Mouse (Mus musculus): ENCODE data around the gene Herc1. TPM values are rescaled to one million over a fixed set of nuclear protein-coding genes. Genes with fewer than 3 reads are reported as not detected.
"Not testable (repeated sequence)": the region's sequence is repeated elsewhere in the genome, so short reads cannot be mapped to it uniquely, and the experiment has no call there.

Herc1 gene
- total RNA-seq, 2 experiments from 2014 or later, result 27.7 to 32.1 TPM

- DNase-seq, result no peak
- intact Hi-C loops (cut with DNase I), result no loop called here
These were observed 9.7 kb upstream of the Herc1 start for GRCm38 (mm10) chr9:66340394-66341094.

- no peak for DNase-seq
- intact Hi-C loops (cut with DNase I), result no loop called here
These were observed 2.7 kb upstream of the Herc1 start for GRCm38 (mm10) chr9:66347405-66348035.

DNA sequence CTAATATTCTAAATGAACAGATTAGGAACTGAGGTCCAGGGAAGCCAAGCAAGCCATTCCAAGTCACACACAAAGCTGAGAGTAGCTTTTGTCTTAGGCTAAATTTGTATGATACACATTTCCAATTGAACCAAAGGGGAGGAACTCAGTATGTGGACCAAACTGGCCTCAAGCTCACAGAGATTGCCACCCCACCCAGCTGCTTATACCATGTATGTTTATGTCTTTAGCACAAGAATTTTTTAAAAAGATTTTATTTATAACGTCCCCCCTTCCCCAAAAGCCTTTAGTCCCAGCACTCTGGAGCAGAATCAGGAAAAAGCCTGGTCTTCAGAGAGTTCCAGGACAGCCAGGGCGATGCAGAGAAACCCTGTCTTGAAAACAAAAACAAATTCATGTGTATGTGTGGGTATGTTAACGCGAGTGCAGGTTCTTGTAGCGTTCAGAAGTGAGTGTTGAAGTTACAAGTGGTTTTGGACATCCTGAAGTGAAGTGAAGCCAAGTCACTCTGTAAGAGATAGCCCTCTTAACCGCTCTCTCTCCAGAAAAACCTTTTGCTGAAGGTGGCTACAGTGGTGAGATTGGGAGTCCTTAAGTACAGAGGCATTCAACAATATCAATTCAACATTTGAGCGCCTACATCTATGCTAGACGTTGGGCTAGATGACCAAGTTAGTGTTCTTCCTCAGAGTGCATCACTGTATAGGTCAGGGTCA lies 948 bp upstream of the Herc1 start:
- intact Hi-C loops (cut with DNase I), result no loop called here
- DNase-seq, result no peak

- intact Hi-C loops (cut with DNase I), result no loop called here
- no peak for DNase-seq
These were observed 659 bp downstream of the Herc1 start for GRCm38 (mm10) chr9:66350788-66351430.

DNA sequence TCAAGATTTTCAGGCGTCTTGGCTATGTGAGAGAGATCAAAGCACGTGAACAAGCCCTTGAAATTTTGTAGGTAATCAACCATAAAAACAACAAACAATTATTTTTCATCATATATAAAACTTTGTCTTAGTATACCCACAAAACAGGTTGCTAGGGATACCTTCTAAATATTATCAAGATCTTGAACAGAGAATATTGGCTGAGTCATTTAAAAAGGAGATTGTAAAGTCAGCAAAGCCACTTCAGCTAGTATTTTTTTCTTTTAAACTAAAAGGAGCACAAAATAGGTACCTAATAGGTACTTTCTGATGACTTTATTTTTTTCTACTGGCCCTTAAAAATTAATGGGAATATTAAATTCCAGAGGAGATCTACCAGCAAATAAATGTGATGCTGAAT lies 2.5 kb downstream of the Herc1 start:
- intact Hi-C loops (cut with DNase I), result no loop called here
- DNase-seq, result no peak

DNA sequence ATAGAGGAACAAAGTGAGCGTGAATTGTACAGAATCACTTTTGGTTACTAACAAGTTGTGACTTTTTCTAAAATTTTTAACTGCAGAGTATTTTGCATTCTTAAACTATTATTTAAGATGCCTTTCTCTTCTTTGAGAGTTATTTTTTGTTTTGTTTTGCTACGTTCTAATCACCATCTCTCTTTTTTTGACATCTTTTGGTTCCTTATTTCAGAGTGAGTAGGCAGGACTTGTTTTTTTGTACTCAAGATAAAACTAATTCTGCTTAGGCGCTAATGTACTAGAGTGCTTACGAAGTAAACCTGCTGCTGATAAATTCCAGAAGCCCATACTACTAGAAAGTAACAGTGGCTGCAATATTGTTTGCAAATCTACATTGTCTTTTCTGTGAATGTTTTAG lies 8.9 kb downstream of the Herc1 start:
- no peak for DNase-seq
- intact Hi-C loops (cut with DNase I), result no loop called here

DNA sequence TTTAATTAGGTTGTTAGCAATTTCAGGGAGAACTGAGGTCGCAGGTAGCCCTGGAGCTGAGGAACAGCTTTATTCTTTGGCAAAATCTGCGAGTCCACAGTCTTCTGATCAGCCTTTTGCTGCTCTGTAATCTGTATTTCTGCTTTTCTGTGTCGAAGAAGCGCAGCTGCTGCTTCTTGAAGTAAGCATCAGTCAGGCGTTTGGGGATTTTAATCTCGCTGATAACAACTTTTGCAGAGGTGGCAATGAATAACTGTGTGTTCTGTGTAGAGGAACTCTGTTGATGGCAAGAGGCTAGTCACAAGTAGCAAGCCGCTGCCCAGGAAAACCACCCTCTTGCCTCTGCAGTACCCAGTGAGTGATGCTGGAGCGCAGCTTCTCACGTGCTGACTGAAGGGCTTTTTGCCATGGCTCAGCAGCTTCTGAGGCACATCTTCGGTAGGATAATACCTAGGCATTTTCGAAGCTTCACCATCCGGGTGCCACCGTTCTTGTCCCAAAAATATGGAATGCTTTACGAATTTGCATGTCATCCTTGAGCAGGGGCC lies 10.0 kb downstream of the Herc1 start:
- DNase-seq, result no peak
- intact Hi-C loops (cut with DNase I), result no loop called here

DNA sequence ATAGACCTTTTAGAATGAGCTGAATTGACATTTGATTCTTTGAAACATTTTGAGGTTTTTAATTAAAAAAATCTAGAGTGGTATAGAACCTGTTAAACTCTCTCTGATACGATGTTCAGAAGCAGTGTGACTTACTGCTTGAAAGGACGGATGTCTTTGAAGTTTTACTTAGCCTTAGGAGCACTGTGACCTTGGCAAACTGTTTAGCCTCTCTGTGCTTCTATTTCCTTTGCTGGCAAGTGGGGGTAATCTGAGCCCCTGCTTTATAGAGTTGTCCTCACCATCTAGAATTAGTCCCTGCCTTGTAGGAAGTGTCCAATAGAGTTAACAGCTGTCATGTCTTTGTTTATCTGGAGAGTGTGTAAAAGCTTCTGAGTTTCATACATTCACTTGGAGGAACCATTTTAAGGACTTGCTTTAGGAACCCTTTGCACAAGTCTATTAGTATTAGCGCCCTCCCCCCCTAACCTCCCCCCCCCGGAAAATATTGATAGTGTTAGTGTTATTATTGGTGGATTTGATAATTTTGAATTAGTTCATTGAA lies 18.7 kb downstream of the Herc1 start:
- intact Hi-C loops (cut with DNase I), result no loop called here

DNA sequence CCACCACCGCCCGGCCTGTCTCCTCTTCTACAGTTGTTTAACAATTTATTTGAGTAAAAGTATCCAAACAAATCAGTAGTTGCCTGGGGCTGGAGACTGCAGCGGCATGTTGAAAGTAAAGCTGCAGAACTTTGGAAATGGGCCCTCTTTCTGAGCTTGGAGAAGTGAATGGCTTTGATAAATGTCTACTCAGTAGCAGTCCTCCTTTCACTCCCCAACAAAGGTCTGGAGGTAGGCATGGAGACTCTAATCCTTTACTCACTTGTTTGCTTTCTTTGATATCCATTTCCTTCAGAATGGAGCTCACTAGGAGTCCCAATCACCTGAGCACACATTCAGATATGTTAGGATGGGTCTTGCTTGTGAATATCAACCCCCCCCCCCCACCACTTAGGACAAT lies 20.1 kb downstream of the Herc1 start:
- no peak for DNase-seq
- intact Hi-C loops (cut with DNase I), result no loop called here

More for the DNA sequence above, 18.7 kb downstream of the Herc1 start:
- no peak for DNase-seq

GRCm38 (mm10) chr9:66370847-66371246 lies 20.6 kb downstream of the Herc1 start:
- intact Hi-C loops (cut with DNase I), result no loop called here
- DNase-seq, result no peak

GRCm38 (mm10) chr9:66373432-66373831 lies 23.2 kb downstream of the Herc1 start:
- intact Hi-C loops (cut with DNase I), result no loop called here
- no peak for DNase-seq

DNA sequence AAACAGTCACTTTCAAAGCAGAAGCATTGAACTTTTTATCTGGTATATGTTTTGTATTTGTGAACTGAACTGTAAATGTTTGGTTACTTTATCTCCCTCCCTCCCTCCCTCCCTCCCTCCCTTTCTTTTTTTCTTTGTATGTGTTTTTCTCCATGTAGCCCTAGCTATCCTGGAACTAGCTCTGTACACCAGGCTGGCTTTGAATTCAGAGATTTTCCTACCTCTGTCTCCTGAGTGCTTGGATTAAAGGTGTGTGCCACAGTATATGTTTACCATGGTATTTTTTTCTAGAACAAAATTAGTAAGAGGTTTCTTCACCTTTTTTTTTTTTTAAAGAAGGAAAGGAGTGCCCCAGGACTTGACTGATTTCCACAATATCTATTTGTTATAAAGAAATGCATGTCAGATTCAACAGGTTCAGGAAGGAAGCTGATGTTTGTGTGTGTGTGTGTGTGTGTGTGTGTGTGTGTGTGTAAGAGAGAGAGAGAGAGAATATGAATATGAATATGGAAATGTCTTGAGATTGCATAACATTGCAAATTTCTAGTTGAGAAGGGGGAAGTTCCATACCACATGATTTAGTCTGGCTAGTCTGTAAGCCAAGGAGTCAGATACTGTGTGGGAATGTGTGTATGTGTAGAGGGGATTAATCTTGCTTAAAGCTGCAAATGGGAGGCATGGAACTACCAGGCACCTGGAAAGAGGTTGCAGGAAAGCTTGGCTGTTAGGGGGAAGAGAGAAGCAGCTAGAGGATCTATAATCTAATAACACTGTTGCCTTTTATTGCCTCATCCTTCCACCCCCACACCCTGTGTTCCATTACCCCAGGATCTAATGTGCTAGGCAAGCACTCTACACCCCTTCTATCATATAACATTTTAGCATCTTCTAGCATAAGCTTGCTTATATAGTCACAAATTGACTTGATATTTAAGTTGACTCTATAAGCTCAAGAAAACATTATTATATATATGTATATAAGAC lies 24.5 kb downstream of the Herc1 start:
- intact Hi-C loops (cut with DNase I), result no loop called here
- no peak for DNase-seq

DNA sequence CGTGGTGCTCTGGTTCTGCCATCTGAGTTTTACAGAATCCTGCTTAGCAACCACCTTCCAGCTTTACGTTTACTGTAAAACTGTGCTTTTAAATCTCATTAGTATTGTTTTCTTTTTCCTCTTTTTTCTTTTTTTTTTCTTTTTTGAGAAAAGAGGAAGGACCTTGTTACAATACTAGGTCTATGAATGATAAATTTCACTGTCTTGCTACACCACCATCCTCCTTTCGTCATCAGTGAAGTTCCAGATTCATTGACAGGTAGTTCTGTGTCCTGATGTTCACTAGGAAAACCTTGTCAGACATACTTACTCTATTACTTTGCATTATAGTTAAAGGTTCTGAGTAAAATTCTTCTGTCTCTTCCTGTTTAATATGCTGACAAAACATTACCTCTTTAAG lies 33.2 kb downstream of the Herc1 start:
- intact Hi-C loops (cut with DNase I), result loop anchor here (10.0 kb wide), 1 partner anchor 239 kb away; no protein-coding TSS in a partner anchor
- DNase-seq, result no peak

DNA sequence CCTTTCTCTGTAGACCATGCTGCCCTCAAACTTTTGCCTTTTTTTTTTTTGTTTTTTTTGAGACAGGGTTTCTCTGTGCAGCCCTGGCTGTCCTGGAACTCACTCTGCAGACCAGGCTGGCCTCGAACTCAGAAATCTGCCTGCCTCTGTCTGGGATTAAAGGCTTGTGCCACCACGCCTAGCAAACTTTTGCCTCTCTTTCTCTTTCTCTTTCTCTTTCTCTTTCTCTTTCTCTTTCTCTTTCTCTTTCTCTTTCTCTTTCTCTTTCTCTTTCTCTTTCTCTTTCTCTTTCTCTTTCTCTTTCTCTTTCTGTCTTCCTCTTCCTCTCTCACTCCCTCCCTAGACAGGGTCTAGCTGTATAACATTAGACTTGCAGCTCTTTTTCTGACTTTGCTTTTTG lies 40.1 kb downstream of the Herc1 start:
- intact Hi-C loops (cut with DNase I); DNase-seq: not testable (repeated sequence)

DNA sequence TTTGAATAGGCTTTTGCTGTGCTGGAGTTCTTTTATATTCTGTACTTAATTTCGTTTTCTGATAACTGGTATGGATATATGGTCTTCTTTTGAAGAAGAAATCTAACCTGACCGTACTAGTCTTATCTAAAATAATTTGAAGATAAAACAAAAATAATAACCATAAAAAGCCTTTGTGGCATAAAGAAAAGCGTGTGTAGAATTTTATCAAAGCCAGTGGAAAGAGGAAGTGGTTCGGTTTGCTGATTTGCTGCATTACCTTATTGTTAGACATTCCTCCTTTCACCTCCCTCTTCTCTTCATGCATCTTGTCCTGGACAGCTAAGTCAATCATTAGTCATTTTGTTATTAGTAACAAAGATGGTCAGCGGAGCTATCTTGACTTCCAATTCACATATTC lies 43.1 kb downstream of the Herc1 start:
- intact Hi-C loops (cut with DNase I), result no loop called here
- DNase-seq, result no peak

DNA sequence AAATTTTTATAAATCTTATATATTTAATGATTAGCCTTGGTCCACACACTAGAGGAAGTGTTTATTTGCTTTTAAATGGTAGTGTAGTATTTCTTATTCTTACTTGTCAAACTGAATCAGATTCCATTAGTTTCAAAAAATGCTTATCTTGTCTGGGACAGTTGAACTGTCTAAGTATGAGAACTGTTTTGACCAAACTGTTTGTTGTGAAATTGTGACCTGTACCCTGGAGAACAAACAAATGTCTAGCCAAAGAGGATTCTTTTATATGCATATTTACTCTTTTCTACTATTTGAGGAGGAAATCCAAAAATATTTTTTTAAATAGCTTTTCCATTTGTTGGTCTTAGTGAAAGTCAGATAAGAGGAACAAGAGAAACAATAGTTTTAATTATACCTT lies 73.2 kb downstream of the Herc1 start:
- intact Hi-C loops (cut with DNase I), result no loop called here

DNA sequence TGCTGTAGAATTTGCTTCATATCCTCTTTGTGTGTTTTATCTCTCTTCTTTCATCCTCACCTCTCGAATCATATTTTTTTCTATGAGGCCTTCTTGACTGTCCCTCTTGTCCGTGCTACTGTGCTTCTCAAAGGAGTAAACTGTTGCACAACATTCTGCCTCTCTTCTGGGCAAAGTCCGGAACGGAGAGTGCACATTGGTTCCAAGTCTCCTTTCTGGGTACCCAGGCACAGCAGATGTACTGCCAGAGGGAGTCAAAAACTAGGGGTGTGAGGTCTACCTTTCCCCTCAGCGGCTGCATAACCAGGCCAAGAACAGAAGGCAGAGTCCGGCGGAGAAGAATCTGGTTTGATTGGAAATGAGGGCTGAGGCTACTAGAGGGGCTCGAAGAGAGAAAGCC lies 89.8 kb downstream of the Herc1 start:
- intact Hi-C loops (cut with DNase I), result loop anchor here (10.0 kb wide), 1 partner anchor 295 kb away; no protein-coding TSS in a partner anchor
- no peak for DNase-seq

More for the DNA sequence above, 73.2 kb downstream of the Herc1 start:
- DNase-seq, result no peak

DNA sequence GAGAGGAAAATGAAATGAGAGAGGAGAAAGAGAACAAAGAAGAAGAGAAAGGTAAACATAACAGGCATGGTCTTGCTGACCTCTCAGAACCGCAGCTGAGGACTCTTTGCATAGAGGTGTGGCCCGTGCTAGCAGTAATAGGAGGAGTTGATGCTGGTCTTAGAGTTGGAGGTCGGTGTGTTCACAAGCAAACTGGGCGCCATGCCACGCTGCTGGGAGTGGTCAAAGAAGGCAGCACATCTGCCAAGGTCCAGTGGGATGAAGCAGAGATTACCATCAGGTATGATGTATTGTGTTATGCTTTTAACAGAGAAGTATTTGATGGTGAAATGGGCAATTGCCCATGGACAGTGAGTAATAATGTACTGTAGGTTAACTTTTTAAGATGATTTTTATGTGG lies 98.0 kb downstream of the Herc1 start:
- no peak for DNase-seq
- intact Hi-C loops (cut with DNase I), result loop anchor here (5.0 to 10.0 kb wide), 2 partner anchors 39 to 303 kb away; no protein-coding TSS in a partner anchor

DNA sequence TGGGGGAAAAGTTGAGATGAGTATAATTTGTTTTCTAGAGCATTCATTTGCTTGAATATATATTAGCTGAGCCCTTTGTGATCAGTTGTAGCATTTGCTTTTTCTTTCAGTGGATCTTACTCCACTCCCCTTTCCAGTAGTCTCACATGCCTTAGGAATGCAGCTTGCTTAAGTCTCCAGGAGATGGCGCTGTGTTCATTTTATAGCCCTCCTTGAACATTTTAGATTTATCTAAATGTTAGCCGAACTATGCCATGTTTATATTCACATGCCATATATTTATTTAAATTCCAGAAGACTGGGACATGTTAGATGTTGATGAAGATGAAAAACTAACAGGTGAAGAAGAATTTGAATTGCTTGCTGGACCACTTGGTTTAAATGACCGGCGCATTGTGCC lies 114.8 kb downstream of the Herc1 start:
- intact Hi-C loops (cut with DNase I), result loop anchor here (5.0 kb wide), 1 partner anchor 362 kb away; no protein-coding TSS in a partner anchor

More for the DNA sequence above, 114.8 kb downstream of the Herc1 start:
- DNase-seq, result no peak

Data from gastrocnemius, postnatal 36 days (tissue).